Mouse (Mus musculus) spleen, embryonic (tissue): ENCODE measurements at regions not wholly inside any gene's neighbourhood (a gene's known extent, or its start where the extent isn't known, plus 50 kb on each side); places are given as distances from the start of the nearest gene placed in this dataset.
"Not testable (repeated sequence)": the region's sequence is repeated elsewhere in the genome, so short reads cannot be mapped to it uniquely, and the experiment has no call there.

Experiments used
- CTCF ChIA-PET: fragments of 350-600 bp; sonication (Branson Sonifier 250); formaldehyde crosslinking; loops from one replicate; lab custom pipeline; 2022; lab: Charles Lee

GRCm38 (mm10) chr8:81286280-81287034, 55.9 kb upstream of the Inpp4b start:
- CTCF ChIA-PET = no interaction called here

DNA sequence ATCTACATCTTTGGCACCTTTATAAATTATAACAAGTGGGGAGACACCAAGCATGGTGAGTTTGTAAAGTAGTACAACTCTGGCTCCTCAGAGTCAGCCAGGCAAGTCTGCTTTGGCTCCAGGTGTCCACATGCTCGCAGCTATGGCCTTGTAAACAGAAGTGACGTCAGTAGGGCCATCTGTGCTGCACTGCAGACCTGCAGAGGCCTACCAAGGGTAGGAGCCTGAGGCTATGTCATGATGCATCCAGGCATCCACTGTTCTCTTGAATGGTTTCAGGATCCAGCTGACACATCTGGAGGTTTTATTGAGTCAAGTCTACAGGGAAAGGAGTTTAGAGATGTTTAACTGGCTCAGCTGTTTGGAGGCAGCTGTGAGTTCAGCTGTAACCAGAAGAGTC, 82.3 kb upstream of the Inpp4b start:
- CTCF ChIA-PET = no interaction called here

GRCm38 (mm10) chr8:81223872-81224271, 118.5 kb upstream of the Inpp4b start:
- CTCF ChIA-PET = no interaction called here

- CTCF ChIA-PET = not testable (repeated sequence)
These were observed 155.1 kb upstream of the Inpp4b start for GRCm38 (mm10) chr8:81187061-81187790.

GRCm38 (mm10) chr8:81175537-81175936, 160.8 kb upstream of the Usp38 start:
- CTCF ChIA-PET = no interaction called here

GRCm38 (mm10) chr8:81147239-81147638, 132.5 kb upstream of the Usp38 start:
- CTCF ChIA-PET = no interaction called here

DNA sequence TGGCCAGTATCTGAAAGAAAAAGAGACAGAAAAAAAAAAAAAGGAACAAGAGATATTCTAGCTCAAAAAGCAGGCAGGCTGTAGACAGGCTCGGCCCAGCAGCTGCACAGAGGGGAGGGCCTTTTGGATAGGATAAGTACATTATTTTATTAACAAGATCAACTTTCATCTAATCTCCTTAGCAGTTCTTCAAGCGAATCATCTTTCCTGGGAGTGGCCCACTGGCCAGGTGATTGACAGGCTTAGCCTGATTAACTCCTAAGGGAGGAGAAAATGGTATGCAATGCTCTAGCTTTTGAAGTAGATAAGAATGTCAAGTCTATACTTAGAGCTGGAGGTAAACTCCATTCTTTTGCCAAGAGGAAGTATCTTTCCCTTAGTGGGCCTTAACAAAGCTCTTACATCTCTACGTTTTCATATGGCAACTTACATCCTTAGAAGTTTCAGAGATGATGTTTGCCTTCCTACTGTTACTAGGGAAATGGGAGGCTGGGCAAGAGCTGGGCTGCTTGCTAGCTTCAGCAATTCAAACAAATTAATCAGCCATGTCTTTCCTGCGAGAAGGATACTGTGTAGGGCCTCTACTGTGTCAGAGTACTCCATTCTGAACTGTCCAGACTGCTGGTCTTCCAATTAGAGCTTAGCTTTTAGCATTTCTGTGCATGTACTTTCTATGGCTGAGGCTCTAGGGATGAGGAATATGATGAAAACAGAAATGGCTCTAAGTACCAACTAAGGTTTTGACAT, 92.2 kb upstream of the Usp38 start:
- CTCF ChIA-PET = interaction anchor here (0.6 kb wide), 1 partner anchor 395 kb away, joined by 3 read pairs; no protein-coding TSS in a partner anchor

DNA sequence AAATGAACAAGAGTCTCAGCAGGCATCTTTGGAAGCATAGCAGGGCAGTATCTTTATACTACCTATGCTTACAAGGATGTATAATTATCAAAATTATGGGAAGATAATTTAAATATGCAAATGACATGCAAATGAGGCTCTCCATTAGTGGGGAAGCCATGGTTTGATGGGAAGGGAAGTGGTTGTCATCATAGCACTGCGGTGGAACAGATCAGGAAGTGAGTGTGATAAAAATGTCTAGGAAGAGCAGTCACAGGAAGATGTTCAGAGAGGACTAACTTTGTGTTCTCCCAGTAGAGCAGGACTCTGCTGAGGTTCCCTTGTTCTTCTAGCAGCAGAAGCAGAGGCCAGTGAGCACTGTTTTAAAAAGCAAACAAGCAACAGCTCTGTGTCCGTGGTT, 84.2 kb upstream of the Usp38 start:
- CTCF ChIA-PET = no interaction called here

GRCm38 (mm10) chr8:81097076-81097819, 82.5 kb upstream of the Usp38 start:
- CTCF ChIA-PET = no interaction called here

GRCm38 (mm10) chr8:81095237-81095636, 80.5 kb upstream of the Usp38 start:
- CTCF ChIA-PET = no interaction called here

DNA sequence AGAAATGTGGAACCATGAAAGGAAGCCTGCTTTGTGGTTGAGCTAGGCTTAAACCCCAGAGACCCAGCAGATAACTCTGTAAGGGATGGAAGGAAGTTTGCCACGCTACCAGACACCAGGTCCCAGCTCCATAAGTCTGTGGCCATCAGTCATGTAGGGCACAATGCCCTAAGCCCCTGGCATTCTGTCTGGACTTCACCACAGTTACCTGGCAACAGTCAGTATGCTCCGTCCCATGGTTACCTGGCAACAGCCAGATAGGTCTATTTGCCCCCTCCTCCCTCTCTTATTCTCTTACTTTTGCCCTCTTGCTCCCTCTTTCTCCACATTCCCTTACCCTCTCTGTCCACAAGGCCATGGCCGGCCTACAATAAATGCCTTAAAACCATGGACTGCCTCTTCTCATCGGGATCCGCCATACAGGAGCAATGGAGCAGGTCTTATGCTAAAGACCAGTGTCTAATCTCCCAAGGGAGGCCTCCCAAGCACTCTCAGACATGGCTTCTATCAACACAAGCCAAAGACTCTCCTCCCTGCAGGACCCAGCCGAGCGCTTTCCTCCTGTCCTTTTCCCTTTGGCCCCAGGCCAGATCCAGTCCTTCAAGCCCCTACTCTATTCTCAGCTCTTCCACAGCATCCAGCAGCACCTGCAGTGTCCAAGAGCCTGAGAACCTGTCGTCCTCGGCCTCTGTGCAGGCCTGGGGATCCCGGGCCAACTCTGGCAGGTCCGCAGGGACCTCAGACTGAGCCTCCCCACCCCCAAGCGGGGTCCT, 66.3 kb upstream of the Usp38 start:
- CTCF ChIA-PET = no interaction called here

DNA sequence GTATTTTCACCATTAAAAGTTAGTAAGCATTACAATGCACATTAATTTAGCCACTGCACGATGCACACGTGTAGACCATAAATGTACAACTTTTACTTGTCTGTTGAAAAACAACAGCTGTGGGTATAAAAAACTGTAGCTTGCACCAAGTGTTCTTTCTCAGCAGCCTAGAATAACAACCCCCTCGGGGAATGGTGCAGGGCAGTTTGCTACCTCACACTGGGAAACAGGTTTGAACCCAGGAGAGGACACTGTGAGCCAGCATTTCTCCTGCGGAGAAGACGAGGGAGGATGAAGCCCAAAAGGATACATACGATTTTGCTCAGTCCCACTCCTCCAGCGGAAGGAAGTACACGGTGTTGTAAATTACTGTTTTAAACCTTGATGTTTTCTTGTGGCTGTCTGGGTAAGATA, 65.2 kb upstream of the Usp38 start:
- CTCF ChIA-PET = interaction anchor here (0.6 kb wide), 1 partner anchor 411 kb away, joined by 3 read pairs; no protein-coding TSS in a partner anchor

GRCm38 (mm10) chr8:81069080-81069840, 54.5 kb upstream of the Usp38 start:
- CTCF ChIA-PET = interaction anchor here (0.6 kb wide), 1 partner anchor 13 kb away, joined by 4 read pairs; no protein-coding TSS in a partner anchor

DNA sequence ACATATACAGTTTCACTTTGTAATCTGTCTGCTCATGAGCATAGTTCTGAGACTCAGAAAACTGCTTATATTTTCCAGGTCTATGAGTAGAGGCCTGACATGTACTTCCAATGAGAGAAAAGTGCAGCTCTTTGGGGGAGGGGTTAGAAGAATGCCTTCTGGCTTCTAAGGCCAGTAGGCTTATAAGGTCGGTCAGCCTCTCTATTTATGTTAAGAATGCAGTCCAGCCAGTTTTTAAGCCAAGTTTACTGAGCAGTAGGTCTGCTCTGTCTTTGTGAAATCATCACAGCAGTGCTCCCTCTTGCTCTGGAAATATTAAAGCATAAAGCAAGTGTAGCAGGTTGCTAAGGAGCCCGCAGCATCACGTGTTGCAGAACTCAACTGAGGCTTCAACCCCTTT, 53.8 kb upstream of the Usp38 start:
- CTCF ChIA-PET = no interaction called here

GRCm38 (mm10) chr8:81066765-81067164, 52.0 kb upstream of the Usp38 start:
- CTCF ChIA-PET = no interaction called here
